Mouse (Mus musculus) liver, embryonic 13.5 days (tissue): ENCODE data around the gene Narfl. TPM values are rescaled to one million over a fixed set of nuclear protein-coding genes. Genes with fewer than 3 reads are reported as not detected.
A peak's percentile ranks its signal among the peaks of the same experiment; 100 is the strongest.

Experiments
- ATAC-seq: fragments of 200-750 bp; cut with Nextera tagmentation; 2 replicates; pipeline ENCODE4 v1.8.0; 2017; ENCODE audit warnings: low read depth, mild to moderate bottlenecking, moderate number of reproducible peaks, moderate library complexity
- DNase-seq: peaks from one replicate; pipeline ENCODE4 v3.0.0; 2022
- H3K27ac ChIP-seq: fragments of 300-500 bp; sonication (generic); 2 replicates; pipeline ENCODE4 v1.5.1; 2015; ENCODE audit warnings: moderate library complexity, mild to moderate bottlenecking, inconsistent platforms
- H3K27me3 ChIP-seq: fragments of 300-500 bp; sonication (generic); 2 replicates; pipeline ENCODE4 v1.6.1; 2015; ENCODE audit warnings: mild to moderate bottlenecking, inconsistent platforms
- H3K36me3 ChIP-seq: fragments of 300-500 bp; sonication (generic); 2 replicates; pipeline ENCODE4 v1.6.1; 2015; ENCODE audit warnings: mild to moderate bottlenecking, inconsistent platforms
- H3K4me1 ChIP-seq: fragments of 300-500 bp; sonication (generic); replicated peaks from 2 replicates; pipeline ENCODE4 v1.6.1; 2015; ENCODE audit warnings: inconsistent platforms
- H3K4me2 ChIP-seq: fragments of 300-500 bp; sonication (generic); 2 replicates; pipeline ENCODE4 v1.6.1; 2015; ENCODE audit warnings: inconsistent platforms, mild to moderate bottlenecking, moderate library complexity
- H3K4me3 ChIP-seq: fragments of 300-500 bp; sonication (generic); replicated peaks from 2 replicates; pipeline ENCODE4 v1.5.1; 2015; ENCODE audit warnings: mild to moderate bottlenecking, inconsistent platforms
- H3K9ac ChIP-seq: fragments of 300-500 bp; sonication (generic); 2 replicates; pipeline ENCODE4 v1.6.1; 2015; ENCODE audit warnings: mild to moderate bottlenecking, inconsistent platforms
- H3K9me3 ChIP-seq: fragments of 300-500 bp; sonication (generic); replicated peaks from 2 replicates; pipeline ENCODE4 v1.6.1; 2016; ENCODE audit warnings: inconsistent platforms
- WGBS: fragments of 180-500 bp; shearing (Covaris S2); methylation state at CpG from one replicate; pipeline ENCODE4 v1.1.7; 2015; ENCODE audit not compliant: insufficient replicate concordance; 5-methylcytosine and 5-hydroxymethylcytosine counted together
- polyA plus RNA-seq: library from polyadenylated mRNA; unstranded; fragments of >200 nt; fragmentation: Nextera tagmentation; extraction: Ambion mirVana; gene quantifications from 2 replicates; pipeline ENCODE4 v1.2.1, GENCODE M21; 2015

Gene Narfl
- polyA plus RNA-seq, 1 experiment from 2014 or later, result 16.4 TPM

DNA sequence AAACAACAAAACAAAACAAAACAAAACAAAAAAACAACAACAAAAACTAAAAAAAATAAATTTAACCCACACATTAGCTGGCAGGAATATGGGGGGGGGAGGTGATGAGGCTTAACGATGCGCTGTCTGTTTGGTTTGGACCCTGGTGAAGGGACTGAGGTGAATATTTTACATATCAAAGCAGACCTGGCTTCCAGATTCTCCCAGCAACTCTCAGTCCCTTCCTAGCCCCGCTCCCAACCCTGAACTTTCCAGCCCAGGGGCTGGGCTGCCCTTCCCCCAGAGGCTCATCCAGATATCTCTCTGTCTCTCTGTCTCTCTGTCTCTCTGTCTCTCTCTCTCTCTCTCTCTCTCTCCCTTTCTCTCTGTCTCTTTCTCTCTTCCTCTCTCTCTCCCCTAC lies 11.0 kb upstream of the Narfl start:
- Histone ChIP-seq H3K9ac (no peak overlapping the region), H3K27me3 (peaks cover 8% of the 10 kb centered on the region; the same call in 1 of the 2 replicates), H3K36me3 (no peaks in the 10 kb centered on the region), H3K27ac (no peak overlapping the region), H3K4me2 (no peak overlapping the region), H3K4me1 (no peaks in the 10 kb centered on the region), H3K4me3 (no peak overlapping the region), H3K9me3 (no peaks in the 10 kb centered on the region)
- WGBS, result 23% methylated on average over 3 of the region's 3 CpGs
- no peak for ATAC-seq
- no peak for DNase-seq

DNA sequence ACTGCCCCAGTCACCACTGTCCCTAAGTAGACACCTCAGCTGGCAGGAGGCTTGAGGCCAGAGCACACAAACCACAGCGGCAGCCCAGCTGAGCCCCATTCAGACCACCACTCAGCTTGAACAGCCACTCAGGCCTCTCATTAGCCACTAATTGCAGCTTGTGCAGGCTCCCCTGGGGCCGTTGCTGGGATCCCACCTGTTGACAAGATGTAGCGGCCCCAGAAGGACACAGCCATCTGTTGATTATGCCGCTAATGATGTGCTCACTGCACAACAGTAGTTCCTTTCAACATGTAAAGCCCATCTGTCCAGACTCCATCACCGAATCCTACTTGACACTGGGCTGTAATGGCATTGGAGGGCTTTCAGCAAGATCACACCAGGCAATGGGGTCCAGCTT lies 7.7 kb upstream of the Narfl start:
- Histone ChIP-seq H3K4me2 (no peak overlapping the region), H3K4me3 (no peak overlapping the region), H3K9ac (no peak overlapping the region), H3K4me1 (no peaks in the 10 kb centered on the region), H3K27me3 (peaks cover 22% of the 10 kb centered on the region), H3K36me3 (no peaks in the 10 kb centered on the region), H3K27ac (no peak overlapping the region), H3K9me3 (no peaks in the 10 kb centered on the region)
- no peak for ATAC-seq
- WGBS, result 61% methylated on average over 5 of the region's 5 CpGs
- no peak for DNase-seq

DNA sequence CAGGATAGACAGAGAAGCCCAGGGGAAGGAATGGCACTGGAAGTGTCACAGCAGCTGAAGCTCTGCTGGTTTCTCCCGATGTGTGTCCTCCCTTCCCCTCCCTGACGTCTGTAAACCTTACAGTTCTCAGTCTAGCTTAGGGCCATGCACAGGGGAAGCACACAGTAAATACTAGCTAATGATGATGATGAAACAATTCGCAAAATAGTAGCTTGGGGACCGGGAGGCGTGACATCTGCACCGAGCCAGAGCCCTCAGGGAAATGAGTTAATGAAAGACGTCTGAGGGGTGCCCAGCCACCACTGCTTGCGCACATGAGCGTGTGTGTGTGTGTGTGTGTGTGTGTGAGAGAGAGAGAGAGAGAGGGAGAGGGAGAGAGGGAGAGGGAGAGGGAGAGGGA lies 4.2 kb upstream of the Narfl start:
- H3K4me2 ChIP-seq, result no peak overlapping the region
- DNase-seq (no peak), ATAC-seq (no peak)
- H3K36me3 ChIP-seq, result no peaks in the 10 kb centered on the region
- H3K4me1 ChIP-seq, result peaks cover 3% of the 10 kb centered on the region
- no peak overlapping the region for H3K27ac ChIP-seq
- WGBS, result 51% methylated on average over 9 of the region's 9 CpGs
- no peak overlapping the region for H3K9ac ChIP-seq
- H3K27me3 ChIP-seq, result peaks cover 27% of the 10 kb centered on the region
- no peaks in the 10 kb centered on the region for H3K9me3 ChIP-seq
- H3K4me3 ChIP-seq, result no peak overlapping the region

DNA sequence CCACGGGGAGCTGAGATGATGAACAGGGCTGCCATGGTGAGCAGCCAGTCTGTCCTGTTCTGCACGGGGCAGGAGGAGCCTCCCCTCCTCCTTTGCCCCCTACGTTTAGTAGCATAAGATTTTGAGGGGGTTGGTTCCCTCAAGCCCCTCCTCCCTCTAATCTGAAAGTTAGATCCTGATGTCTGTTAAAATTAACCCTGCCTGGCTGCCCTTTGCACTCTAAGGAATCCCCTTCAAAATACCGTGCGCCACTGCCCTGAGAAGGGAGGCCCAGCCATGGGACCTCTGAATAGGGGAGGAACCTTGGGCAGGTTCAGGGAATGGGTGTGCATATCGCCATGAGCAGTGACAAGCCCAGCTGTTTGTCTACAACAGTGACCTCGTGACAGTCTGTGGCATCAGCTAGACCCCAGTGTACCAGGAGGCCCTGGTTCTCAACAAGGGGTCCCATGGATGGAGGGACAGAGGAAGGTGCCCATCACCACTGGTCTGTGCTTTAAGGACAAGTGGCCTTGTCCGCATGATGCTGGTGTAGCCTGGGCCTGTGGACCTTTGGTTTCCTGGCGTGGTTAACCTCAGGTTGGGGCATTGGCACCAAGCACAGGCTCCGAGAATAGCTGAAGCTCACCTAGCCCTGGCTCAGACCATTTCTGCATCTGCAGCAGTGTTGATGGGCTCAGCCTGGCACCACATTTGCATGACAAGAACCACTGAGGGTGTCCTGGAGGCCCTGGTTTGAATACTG lies 1.9 kb downstream of the Narfl start:
- 70% methylated on average over 10 of the region's 10 CpGs for WGBS
- DNase-seq (no peak), ATAC-seq (no peak)
- Histone ChIP-seq H3K9me3 (no peaks in the 10 kb centered on the region), H3K9ac (peak overlapping the region; percentile 26; the same call in 1 of the 2 replicates), H3K27me3 (peaks cover 5% of the 10 kb centered on the region; the same call in 1 of the 2 replicates), H3K4me1 (peaks cover 18% of the 10 kb centered on the region), H3K36me3 (peaks cover 36% of the 10 kb centered on the region), H3K4me2 (peak overlapping the region; percentile 79; the same call in 1 of the 2 replicates), H3K4me3 (0 out of 2 replicates have a peak overlapping the region, but pooled peaks have one; percentile 73), H3K27ac (no peak overlapping the region)

DNA sequence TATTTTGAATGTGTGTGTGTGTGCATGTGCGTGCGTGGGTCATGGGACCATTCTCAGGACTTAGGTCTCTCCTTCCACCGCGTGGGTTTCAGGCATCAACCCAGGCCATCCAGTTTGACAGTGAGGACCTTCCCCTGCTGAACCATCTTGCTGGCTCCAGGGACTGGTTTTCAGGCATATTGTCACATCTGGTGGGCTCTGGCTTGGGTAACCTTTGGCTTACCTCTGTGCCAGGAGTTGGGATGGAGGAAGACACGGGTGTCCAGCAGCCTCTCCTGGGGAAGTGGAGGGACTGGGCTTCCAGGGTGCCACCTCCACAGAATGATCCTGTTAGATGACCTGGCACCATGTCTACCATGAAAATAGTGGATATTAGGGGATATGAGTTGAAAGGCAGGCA lies 4.4 kb downstream of the Narfl start:
- H3K4me1 ChIP-seq, result peaks cover 18% of the 10 kb centered on the region
- H3K36me3 ChIP-seq, result peaks cover 60% of the 10 kb centered on the region
- no peak overlapping the region for H3K9ac ChIP-seq
- WGBS, result 87% methylated on average over 5 of the region's 5 CpGs
- no peak overlapping the region for H3K4me3 ChIP-seq
- no peak overlapping the region for H3K27ac ChIP-seq
- H3K9me3 ChIP-seq, result no peaks in the 10 kb centered on the region
- no peak overlapping the region for H3K4me2 ChIP-seq
- ATAC-seq (no peak), DNase-seq (no peak)
- H3K27me3 ChIP-seq, result no peaks in the 10 kb centered on the region

DNA sequence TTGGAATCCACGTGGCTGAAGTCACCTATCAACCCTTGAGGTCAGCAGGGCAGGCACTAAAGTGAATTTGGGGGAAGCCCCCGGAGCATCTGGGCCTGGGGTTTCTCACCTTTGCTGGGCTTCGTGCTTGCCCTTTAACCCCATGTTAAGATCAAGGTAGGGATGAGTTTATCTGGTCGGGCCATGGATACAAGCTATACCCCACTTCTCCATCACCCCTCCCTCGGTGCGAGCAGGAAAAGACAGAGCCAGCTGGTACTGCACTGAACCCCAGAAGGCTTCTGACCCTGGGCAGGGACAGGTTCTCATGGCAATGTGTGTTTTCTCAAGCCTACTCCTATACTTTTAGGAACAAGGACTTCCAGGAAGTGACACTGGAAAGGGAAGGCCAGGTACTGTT lies 7.8 kb downstream of the Narfl start:
- H3K27me3 ChIP-seq, result no peaks in the 10 kb centered on the region
- 77% methylated on average over 6 of the region's 6 CpGs for WGBS
- H3K4me3 ChIP-seq, result no peak overlapping the region
- H3K9me3 ChIP-seq, result no peaks in the 10 kb centered on the region
- H3K27ac ChIP-seq, result no peak overlapping the region
- H3K4me1 ChIP-seq, result peaks cover 21% of the 10 kb centered on the region
- no peak overlapping the region for H3K4me2 ChIP-seq
- DNase-seq (no peak), ATAC-seq (no peak)
- no peak overlapping the region for H3K9ac ChIP-seq
- peaks cover 68% of the 10 kb centered on the region for H3K36me3 ChIP-seq

DNA sequence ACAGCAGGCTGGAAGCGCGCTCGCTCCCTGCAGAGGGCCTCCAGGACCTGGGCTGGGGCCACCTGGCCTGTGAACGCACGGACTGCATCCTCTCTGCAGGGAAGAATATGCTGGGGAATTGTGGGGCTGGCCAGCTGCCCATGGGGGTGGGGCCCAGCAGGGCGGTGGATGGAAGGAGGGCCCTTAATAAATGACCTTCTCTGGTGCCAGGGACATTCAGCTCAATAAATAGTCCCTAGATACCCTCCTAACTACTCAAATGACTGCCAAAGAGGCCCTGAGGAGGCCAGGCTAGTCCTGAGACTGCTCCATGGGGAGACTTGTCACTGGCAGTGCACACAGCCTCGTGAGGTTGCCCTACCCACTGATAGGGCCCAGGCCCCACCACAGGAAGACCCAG lies 9.5 kb downstream of the Narfl start:
- 79% methylated on average over 7 of the region's 7 CpGs for WGBS
- DNase-seq (no peak), ATAC-seq (no peak)
- Histone ChIP-seq H3K4me1 (peaks cover 21% of the 10 kb centered on the region), H3K36me3 (peaks cover 64% of the 10 kb centered on the region), H3K27me3 (no peaks in the 10 kb centered on the region), H3K9me3 (no peaks in the 10 kb centered on the region), H3K4me3 (no peak overlapping the region), H3K9ac (no peak overlapping the region), H3K27ac (no peak overlapping the region), H3K4me2 (no peak overlapping the region)

DNA sequence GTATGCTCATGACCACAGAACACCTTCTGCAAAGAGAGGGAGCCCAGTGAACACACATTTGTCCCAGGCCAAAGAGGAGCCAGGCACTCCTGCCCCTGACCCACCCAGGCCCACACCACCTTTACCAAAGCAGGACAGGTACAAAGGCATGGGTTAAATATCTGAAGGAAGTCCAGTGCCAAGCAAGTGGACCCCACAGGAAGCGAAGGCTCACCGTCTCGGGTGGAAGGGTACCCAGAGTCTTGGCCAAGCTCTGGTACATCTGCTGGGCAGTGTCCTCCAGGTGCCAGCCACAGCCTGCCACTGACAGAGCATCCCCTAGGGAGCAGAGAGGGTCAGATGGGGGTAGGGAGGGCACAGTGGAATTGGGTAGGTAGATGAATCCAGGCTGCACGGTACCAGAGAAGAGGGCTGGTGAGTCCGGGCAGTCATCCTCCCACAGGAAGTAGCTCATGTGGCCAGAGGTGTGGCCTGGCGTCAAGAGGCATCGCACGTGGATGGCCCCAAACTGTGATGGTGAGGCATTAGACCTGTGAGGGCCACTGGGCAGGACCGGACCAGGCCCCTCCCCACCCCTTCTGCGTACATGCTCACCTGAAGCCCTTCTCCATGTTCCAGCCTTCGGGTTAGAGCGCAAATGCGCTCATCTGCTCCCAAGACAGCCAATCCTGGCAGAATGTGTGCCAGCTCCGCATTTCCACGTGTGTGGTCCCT lies 10.4 kb downstream of the Narfl start:
- Histone ChIP-seq H3K36me3 (peaks cover 61% of the 10 kb centered on the region), H3K27ac (no peak overlapping the region), H3K9ac (0 out of 2 replicates have a peak overlapping the region, but pooled peaks have one; percentile 75), H3K4me1 (peaks cover 21% of the 10 kb centered on the region), H3K4me2 (peak overlapping the region; percentile 80), H3K9me3 (no peaks in the 10 kb centered on the region), H3K27me3 (no peaks in the 10 kb centered on the region), H3K4me3 (peak overlapping the region; percentile 69)
- DNase-seq, result no peak
- 77% methylated on average over 15 of the region's 15 CpGs for WGBS
- ATAC-seq, result no peak

DNA sequence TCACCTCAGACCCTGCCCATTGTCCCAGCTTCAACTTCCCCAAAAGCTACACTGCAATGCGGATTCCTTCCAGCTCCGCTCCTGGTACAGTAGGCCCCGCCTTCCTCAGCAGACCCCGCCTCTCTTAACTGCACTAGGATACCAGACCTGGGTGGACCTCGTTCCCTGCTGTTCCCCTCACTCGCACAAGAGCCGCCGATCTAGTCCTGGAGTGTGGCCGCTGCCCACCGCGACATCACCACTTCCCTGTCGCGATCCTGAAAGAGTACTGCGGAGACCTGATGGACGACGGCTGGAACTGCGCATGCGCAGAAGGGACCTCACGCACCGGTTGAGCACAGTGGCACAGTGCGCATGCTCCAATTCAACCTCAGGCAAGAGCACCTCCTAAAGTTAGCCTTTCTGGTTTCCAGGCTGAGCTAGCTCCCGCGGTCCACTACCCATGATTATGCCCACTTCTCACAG lies 11.7 kb downstream of the Narfl start, which contains the start of gene Haghl:
TSS of gene Haghl (minus strand) at position 393 of the 465 bp plus-strand sequence.
- Histone ChIP-seq H3K4me2 (peak within 1 kb of the TSS; percentile 80), H3K9me3 (no peaks in the 10 kb centered on the region), H3K27me3 (no peaks in the 10 kb centered on the region), H3K4me3 (peak within 1 kb of the TSS; percentile 69), H3K36me3 (peaks cover 60% of the 10 kb centered on the region), H3K27ac (peak within 1 kb of the TSS; percentile 43), H3K9ac (peak within 1 kb of the TSS; percentile 75), H3K4me1 (peaks cover 22% of the 10 kb centered on the region)
- WGBS, result under 1% methylated on average over 23 of the region's 23 CpGs
- ATAC-seq (peak; percentile 86), DNase-seq (peak; percentile 93)

DNA sequence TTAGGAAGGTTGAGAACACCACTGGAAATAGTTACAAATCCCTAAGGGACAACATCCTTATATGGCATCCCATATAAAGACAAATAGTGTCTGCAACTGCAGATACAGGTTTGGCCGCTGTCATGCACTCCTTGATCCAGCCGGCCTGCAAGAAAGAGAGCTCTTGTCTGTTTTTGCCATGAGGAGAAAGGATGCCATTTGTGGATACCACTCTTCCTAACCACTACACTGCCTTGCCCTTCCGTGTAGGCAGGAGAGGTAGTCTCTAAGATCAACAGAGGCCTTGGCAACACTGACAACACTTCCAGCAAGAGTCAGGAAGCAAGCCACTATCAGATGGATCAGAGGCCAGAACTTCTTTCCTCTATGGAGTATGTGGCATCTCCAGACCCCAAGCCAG lies 12.7 kb downstream of the Narfl start, which contains the start of gene Ccdc78:
TSS of gene Ccdc78 (plus strand) at position 301 of the 400 bp plus-strand sequence.
- peak within 1 kb of the TSS; percentile 69 for H3K4me3 ChIP-seq
- H3K4me2 ChIP-seq, result peak within 1 kb of the TSS; percentile 80
- no peaks in the 10 kb centered on the region for H3K9me3 ChIP-seq
- peak within 1 kb of the TSS; percentile 75 for H3K9ac ChIP-seq
- DNase-seq, result no peak
- no peaks in the 10 kb centered on the region for H3K27me3 ChIP-seq
- H3K36me3 ChIP-seq, result peaks cover 55% of the 10 kb centered on the region
- no peak for ATAC-seq
- WGBS, result 69% methylated on average over 3 of the region's 3 CpGs
- peak within 1 kb of the TSS; percentile 15 for H3K27ac ChIP-seq
- peaks cover 31% of the 10 kb centered on the region for H3K4me1 ChIP-seq

DNA sequence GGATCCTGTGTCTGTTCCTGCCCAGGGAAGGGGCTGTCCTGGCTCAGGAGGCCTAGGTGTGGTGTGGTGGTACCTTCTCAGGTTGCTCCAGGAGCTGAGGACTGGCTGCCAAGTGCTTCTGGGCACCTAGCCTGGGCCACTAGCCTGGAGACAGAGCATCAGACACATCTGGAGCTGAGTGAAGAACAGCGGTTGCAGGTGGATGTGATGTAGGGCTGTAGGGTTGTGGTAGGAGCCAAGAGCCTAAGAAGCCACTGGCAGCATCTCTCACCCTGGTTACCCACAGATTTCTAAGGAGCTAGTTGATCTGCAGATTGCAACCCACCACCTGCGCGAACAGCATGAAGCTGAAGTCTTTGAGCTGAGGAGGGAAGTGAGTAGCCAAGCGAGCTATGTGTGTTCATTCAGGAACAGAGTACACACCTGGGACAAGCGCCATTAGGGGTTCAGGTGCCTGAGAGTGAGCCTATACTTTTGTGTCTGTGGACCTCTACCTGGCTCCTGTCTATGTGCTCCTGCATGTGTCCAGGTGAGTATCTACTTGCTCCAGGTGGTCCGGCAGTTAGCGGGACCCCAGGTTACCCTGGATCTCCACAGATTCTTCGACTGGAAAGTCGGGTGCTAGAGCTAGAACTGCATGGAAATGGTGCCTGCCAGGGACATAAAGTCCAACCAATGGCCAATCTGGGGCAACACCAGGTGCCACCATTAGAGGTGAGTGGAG lies 13.4 kb downstream of the Narfl start:
- 83% methylated on average over 9 of the region's 9 CpGs for WGBS
- H3K36me3 ChIP-seq, result peaks cover 48% of the 10 kb centered on the region
- no peak overlapping the region for H3K9ac ChIP-seq
- no peak overlapping the region for H3K4me3 ChIP-seq
- ATAC-seq (no peak), DNase-seq (no peak)
- peaks cover 35% of the 10 kb centered on the region for H3K4me1 ChIP-seq
- no peaks in the 10 kb centered on the region for H3K27me3 ChIP-seq
- no peak overlapping the region for H3K4me2 ChIP-seq
- H3K27ac ChIP-seq, result no peak overlapping the region
- H3K9me3 ChIP-seq, result no peaks in the 10 kb centered on the region
